Mouse (Mus musculus): ENCODE results near the gene D130052B06Rik.
A peak's percentile ranks its signal among the peaks of the same experiment; 100 is the strongest.

The D130052B06Rik gene

DNA sequence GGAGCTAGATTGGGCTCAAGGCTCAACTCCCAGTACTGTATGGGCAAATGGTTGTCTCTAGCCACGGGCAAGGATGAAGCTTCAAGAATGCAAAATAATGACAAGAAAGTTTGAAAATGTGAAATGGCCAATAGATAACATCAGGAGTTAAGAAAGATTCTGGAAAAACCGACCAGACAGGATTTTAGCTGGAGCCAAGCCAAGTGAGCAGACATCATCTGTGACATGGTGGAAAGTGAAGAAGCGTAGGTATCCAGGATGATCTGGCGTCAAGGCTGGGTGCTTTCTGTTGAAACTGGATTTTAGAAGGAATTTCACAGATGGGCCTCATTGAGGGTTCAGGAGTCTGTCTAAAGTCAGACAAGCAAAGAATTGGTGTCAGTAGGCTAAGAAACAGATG is at the start of gene D130052B06Rik:
Gene D130052B06Rik, plus strand, starts transcription at position 317 of the 400 bp plus-strand sequence.
- no peak for DNase-seq (ENCODE audit: low read depth, low spot score)

DNA sequence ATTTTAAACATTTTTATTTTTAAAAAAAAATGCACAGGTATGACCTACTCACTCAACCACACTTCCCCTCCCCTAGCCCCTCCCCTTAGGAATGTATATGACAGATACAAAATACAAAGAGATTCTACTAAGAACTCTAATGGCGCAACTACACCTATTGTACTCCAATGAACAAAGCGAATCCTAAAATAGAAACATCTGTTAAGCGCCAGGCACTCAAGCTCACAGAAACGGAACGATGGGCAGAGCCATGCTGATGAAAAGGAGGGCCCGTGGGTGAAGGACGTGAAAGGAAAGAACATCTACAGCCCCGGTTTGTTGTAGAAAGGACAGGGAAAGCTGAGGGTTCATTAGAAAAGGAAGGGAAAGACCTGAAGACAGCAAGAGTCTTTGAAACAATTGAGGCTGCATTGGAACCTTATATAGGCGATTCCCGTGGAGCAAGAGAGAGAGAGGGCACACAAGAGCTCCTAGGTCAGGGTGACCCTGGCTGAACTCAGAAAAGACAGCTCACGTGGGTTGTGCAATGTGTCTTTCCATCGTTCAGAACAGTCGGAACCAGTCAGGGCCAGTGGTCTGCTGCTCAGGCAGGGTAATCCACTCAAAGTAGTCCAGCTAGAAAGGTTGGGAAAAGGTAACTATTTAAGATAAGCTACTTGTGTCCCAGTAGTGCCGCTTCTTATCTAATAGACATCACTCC is 48.1 kb upstream of the D130052B06Rik start:
- DNase-seq (ENCODE audit: low read depth, low spot score), result peak; percentile 88

DNA sequence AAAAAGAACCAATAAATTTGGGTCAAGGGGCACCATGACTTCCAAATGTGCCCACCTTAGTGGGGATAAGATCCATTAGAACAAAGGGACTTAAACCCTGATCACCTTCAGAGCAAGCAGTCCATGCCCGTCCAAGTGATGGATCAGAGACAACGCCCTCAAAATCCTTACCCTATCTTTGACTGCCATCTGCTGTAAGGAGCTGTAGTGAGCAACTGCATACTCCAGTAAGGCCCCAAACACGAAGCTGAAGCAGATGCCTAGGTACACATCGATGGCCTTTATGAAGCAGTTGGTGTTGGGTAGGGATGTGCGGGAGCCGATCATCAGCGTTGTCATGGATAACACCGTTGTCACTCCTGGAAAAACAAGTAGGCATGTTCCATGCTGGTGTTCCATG is 45.0 kb upstream of the D130052B06Rik start:
- peak; percentile 88 for DNase-seq (ENCODE audit: low read depth, low spot score)

DNA sequence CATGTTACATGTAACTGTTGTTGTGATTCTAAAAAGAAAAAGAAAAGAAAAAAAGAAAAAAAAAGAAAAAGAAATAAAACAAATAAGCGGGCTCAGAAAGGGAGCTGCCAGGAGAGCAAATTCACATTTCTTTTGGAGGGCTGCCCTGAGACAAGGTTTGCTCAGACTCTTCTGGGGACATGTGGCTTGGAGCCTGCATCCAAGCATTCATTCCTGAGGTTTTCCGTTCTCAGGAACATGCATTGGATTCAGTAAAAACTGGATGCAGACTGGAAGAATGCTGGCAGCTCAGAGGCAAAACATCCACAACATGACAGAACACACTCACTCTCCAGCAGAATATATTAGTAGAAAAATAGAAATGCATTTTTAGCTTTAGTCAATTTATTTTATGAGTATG is 35.2 kb upstream of the D130052B06Rik start:
- no peak for DNase-seq (ENCODE audit: low read depth, low spot score)

DNA sequence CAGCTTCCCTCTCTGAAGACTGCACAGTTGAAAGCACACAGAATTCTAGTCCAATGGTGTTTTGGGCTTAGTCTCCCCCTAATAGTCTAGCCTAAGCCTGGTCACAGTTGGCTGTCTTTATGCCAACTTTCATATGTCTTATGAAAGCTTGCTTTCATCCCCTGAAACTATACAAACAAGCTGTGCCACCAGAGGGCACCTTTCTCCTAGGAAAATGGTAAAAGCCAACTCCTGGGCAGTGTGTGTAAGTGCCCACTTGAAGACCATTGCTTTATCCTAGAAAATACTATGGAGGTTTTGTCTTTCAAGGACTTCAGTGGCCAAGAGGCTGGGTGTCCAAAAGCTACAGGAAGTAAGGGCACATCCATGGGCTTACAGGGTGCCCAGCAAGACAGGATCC is 28.7 kb upstream of the D130052B06Rik start:
- no peak for DNase-seq (ENCODE audit: low read depth, low spot score)

DNA sequence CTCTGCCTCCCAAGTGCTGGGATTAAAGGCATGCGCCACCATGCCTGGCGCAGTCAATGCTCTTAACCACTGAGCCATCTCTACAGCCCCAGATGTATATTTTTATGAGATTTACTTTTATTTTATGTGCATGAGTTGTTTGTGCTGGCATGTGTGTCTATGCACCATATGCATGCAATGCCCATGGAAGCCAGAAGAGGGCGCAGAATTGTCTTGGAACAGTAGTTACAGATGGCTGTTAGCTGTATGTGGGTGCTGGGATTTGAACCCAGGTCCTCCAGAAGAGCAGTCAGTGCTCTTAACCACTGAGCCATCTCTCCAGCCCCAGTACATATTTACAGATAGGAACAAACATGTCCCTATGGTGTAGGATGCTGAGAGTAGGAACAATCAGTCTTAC is 24.2 kb upstream of the D130052B06Rik start:
- peak; percentile 66 for DNase-seq (ENCODE audit: low read depth, low spot score)

DNA sequence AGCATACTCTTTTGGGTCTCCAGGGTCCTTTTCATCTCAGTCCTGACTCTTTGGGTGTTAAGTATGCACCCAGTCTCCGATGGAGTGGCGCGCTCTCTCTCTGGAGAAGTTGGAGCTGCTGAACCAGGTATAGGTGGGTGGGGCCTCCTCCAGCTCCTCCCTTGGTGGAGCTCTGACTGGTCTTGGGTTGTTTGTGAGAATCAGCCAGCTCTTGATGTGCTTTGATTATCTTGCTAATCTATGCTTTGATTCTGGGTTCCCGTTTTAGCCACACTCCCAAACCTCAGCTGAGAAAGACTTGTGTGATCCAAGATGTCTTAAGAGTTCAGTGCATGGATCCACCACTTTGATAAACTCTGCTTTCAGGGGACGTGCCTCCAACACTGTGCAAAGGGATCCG is 20.2 kb upstream of the D130052B06Rik start, which contains the start of gene Gabrp:
Gene Gabrp, minus strand, starts transcription at position 101 of the 400 bp plus-strand sequence.
- peak; percentile 68 for DNase-seq (ENCODE audit: low read depth, low spot score)

DNA sequence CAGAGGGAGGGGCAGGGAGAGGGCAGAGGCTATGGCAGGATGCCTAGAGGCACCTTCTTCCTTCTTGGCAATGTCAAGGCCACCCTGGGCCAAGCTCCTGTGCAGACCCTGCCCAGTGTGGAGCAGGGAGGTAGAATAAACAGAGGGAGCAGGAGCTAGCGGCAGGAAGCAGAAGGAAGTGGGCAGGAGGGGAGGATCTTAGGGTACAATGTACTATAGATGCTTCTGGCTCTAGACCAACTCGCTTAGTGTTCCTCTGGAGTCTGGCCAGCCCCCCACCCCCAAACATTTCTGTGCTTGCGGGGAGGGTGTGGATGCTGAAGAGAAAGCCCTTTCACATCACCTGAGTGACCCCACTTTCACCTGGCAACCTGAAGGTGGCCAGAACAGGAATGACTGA is 19.5 kb upstream of the D130052B06Rik start:
- DNase-seq (ENCODE audit: low read depth, low spot score), result no peak

DNA sequence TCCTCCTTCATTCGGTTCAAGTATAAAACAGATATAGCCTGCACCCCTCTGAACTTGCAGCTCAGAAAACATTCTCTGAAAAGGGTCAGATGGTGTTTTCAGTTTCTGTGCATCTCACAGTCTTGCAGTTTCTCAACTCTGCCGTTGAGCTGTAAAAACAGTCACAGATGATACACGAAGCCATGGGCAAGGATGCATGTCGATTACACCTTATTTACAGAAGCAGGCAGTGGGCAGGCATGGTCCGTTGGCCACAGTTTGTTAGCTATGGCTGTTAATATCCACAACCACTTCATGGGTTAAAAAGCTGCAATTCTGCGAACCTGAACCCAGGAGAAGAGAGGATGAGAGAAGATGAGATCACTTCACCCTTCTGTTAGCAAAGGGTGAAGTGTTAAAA is 12.5 kb upstream of the D130052B06Rik start:
- no peak for DNase-seq (ENCODE audit: low read depth, low spot score)

DNA sequence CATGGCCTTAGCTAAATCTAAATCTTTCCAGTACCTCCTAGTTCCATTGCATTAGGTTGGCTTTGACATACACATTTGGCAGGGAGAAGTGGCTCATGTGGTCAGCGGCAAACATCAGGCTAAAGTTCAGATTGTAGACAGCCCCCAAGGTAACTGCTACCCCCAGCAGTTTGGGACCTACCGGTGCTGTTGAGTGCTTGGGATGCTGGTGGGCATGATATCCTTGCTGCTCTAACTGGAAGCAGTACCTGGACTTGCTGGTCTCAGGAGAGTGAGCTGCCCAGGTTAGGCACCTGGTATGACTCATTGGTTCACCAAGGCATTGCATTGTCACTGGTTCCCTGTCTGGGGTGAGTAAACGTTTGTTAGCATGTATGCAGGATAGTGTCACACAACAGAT is 8.3 kb upstream of the D130052B06Rik start:
- DNase-seq (ENCODE audit: low read depth, low spot score), result no peak

DNA sequence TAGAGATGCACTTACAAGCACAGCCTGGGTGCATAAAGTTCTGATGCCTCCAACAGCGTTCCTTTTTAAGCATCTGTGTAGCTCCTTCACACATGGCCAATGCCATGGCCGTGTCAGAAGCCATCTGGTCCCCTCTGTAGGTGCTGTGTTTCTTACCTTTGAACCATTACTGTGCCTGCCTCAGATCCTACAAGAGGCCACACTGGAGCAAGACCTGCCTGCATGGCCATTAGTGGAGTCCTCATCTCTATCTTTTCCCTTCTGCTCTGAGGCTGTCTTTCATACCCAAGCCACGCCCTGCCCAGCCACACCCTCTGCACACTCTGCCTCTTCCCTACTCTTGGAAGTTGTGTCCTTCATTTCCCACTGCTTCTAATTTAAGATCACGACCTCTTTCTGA is 6.3 kb upstream of the D130052B06Rik start:
- DNase-seq (ENCODE audit: low read depth, low spot score), result no peak

DNA sequence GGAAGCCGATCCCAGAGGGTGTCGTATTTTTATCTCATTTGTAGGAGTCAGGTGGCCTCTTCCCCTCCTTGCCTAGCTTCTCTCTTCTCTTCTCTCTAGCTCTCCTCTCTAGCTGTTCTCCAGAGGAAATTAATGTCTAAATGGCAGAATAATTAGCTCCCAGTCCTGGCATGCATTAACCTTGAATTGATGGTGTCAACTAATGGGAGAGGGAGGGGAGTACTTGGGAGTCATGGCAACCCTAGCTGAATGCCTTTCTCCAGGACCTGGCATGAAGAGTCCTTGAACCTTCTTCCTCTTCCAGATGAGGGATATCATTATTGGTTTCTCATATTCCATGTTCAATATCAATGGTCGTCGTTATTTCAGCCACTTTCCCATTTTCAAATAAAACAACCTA is 2.4 kb upstream of the D130052B06Rik start:
- no peak for DNase-seq (ENCODE audit: low read depth, low spot score)

DNA sequence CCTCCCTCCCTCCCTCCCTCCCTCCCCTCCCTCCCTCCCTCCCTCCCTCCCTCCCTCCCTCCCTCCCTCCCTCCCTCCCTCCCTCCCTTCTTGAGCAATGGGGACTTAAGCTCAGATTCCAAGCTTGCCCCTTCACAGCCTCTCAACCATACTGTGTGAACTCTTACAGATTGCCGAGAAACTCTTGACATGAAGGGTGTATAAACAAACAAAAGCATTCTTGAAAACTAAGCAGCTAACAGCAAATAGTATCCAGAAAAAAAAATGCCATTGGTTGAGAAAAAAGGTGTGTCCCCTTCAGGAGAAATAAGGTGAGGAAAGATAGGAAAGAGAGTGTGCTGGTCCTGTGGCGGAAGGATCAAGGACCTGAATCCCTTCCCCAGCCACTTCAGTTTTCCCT is 4.1 kb downstream of the D130052B06Rik start:
- no peak for DNase-seq (ENCODE audit: low read depth, low spot score)

DNA sequence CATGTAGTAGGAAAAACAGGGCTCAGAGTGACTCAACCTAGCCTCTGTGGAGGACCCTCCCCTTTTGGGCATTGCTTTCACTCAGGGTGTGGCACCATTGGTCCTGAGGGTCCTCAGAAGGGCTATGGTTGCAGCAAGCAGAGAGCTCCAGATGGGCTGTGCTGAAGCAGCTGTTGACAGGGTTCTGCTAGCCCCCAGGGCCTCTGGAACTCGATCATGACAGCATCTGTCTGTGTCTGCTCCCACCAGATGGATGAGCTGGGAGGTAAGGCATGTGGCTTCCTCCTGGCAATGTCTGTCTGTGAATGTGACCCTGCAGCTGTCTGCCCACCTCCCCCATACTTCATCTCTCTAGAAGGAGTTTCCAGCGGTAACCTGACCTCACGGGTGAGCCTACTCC is 8.7 kb downstream of the D130052B06Rik start:
- peak; percentile 38 for DNase-seq (ENCODE audit: low read depth, low spot score)

DNA sequence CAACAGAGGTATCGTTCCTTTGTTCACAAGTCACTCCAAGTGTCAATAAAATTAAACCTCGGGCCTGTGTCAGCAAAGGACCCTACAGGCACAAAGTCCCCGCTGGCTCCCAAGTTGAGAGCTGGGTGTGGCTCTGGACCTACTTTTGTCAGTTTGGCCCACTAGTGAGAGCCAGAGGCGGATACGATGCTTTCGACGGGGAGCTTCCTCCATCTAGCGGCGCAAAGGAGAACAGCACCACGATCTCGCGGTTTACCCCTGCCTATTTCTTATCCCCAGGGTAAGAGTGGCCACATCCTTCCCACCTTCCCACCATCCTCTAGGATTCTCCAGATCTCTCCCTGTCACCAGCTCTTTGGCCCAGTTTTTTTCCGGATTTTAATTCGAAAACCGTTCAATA is 15.1 kb downstream of the D130052B06Rik start:
- DNase-seq (ENCODE audit: low read depth, low spot score), result peak; percentile 81

DNA sequence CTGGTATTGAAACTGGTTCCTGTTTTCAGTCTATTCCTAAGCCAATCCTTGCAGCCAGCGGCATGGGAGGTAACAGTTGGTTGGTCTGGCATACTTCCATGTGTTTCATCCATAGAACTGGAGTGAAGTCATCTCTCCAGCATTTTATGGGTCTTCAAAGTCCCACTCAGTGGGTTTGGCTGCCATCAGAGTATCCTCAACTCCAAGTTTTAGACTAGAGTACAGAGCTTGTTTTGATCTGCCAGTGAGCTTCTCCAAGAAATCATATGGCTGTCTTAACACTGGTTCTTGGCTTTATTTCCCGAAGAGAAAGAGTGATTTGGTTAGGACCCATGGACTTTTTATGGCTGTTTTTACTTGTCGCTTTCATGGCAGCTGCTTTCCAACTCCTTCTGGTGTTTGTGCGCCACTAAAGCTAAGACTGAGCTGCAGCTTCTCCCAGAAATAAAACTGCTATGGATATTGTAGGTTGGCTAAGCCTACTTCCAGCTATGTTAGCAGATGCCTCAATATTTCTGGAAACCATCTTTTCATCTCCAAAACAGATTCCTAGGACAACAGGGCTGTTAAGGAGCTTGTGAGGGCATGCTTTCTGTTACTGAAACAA is 28.1 kb downstream of the D130052B06Rik start:
- no peak for DNase-seq (ENCODE audit: low read depth, low spot score)

DNA sequence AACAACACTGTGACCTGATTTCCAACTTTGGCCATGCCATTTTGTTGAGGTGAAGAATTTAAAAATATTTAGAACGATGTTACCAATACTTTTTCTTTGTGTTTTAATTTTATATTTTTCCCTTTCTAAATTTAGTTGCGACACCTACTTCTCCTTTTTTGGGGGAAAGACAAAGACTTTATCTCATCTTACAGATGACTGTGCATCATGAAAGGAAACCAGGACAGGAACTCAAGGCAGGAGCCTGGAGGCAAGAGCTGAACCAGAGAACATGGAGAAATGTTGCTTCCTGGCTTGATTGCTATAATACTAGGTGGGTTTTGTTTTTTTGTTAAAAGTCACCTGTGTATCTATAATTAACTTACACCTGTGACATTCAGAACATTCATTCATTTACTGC is 38.0 kb downstream of the D130052B06Rik start:
- no peak for DNase-seq (ENCODE audit: low read depth, low spot score)

DNA sequence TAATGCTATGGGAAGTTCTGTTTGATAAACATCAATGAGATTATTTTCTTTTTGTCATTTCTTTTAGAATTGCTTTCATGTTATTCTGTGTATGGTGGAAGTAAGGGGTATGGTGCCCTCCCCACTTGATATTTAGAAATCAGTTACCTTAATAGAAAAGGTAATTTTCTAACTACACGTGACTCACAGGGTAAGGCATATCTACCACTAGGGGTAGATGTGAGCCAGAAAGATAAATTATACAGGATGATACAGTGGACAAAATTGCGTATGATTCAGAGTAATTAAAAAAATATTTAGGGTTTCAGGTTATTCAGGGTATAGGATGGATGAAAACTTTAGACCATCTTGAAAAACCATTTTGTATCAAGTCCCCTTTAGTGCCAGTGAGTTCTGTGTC is 50.3 kb downstream of the D130052B06Rik start:
- DNase-seq (ENCODE audit: low read depth, low spot score), result no peak

DNA sequence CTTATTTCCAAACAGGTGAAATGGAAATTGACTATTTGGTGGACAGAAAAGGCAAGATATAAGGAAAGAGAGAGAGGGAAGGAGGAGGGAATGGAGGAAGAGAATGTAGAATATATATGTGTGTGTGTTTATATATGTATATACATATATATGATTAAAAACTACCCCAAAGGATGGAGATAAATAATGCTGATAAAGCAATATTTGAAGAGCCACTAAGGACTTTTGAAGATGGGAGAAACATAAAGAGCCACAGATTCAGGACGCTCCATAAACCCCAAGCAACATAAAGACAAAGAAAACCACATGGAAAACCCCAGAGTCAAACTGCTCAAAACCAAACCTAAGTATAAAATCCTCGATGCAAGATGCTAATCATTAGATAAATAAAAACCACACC is 55.4 kb downstream of the D130052B06Rik start:
- DNase-seq (ENCODE audit: low read depth, low spot score), result no peak

DNA sequence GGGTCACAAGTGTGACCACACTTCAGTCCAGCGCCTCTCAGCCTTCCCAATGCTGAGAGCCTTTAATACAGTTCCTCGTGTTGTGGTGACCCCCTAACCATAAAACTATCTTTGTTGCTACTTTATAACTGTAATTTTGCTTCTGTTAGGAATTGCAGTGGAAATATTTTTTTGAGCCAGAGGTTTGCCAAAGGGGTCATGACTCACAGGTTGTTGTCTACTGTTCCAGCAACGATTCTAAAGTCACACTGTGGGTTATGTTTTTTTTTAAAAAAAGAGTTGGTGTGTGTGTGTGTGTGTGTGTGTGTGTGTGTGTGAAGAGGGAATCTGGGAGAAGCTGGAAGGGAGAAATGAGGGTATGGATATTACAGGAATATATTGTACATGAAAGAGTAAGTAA is 56.1 kb downstream of the D130052B06Rik start:
- DNase-seq (ENCODE audit: low read depth, low spot score), result no peak

DNA sequence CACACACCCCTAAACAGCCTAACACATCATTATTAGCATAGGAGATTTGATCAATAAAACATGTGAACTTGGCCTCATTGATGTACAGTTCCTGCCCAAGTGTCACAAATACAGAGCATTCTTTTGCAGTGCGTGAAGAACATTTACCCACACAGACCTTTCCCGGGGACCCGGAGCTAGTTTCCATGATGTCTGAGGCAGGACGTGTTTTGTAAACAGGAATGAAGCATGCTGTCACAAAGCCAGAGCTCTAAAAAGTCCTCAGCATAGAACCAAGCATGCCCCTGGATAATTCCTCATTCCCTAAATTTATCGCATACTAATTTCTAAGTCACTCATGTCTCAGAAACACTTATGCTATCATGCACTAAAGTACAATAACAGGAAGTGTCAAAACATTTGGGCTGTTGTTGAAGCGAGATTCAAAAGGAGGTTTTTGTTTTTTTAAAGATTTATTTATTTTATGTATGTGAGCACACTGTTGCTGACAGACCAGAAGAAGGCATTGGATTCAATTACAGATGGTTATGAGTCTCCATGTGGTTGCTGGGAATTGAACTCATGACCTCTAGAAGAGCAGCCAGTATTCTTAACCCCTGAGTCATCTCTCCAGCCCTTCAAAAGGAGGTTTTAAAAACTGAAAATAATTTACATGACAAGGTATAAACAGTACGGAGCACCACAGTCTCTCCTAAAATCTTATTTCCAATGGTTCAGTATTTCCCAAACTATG is 56.9 kb downstream of the D130052B06Rik start:
- no peak for DNase-seq (ENCODE audit: low read depth, low spot score)

DNA sequence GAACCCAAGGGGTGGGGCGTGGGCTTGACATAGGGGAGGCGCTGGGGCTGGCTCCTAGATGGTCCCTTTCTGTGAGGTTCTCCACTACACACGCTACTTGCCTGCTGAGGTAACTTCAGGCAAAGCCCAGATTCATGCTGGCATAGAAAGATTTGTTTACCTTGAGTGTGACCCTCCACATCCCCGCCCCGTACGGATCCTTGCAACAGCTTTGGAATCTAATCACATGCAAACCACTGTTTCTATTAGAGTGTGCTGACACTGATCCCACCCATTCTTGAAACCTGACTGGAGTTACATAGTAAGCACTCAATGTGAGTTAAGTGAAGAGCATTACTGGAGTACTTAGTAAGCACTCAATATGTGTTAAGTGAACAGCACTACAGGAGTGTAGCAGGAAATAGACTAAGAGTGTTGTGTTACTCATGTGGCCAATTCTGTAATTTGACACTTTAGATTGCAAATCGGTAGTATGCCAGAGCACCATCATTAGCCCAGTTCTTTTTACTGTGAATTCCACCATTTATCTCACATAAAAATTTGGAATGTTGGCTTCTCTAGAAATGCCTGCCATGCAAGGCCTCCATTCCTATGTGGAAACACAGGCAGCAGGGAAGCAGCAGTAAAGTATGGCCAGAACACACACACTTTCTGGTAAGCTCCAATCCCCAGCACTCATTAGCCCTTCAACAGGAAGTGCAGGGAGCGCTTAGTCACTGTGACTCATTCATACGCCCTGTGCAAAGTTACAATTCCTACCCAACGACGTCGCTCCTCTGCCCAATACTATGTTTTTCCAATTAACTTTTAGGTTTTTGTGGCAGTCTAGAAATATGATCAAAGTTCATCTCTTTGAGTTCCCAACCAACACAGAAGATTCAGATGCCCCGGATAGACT is 61.2 kb downstream of the D130052B06Rik start:
- no peak for DNase-seq (ENCODE audit: low read depth, low spot score)
